Mouse (Mus musculus) skeletal muscle tissue, adult 2 months (tissue): ENCODE results near the gene Acad11.

Source experiments
- DNase-seq: peaks from one replicate; pipeline ENCODE4 v3.0.0-alpha.2; 2012; ENCODE audit warnings: low read depth, low spot score

The Acad11 gene

DNA sequence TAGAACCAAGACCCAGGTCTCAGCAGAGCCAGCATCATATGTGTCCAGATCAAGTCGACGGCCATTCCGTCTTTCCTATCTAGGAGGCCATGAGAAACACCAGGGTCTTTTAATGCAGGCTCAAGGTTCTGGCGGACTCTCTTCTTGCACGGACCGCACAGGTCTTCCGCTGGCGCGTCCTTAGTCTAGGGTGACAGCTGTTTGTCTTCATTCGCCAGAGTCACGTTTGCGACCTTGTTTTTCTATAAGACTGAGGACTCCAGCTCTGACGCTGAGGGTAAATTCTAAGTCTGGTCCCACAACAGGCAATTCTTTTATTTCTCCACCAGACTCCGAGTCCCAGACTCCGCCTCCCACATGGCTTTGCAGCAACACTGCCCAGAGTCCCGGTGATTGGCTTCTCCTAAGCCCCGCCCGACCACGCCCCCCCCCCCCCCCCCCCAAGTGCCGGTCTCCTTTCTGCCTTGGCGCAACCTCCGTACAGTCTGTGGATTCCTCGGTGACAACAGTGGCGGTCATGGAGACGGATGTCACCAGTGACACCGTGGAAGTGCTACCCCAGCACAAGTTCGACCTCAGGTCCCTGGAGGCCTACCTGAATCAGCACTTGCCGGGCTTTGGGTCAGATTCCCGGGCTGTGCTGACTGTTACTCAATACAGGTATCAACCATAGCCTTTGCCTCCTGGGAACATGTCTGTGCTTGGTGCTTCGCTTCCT is at the start of gene Acad11:
TSS of gene Acad11 (plus strand) at position 134 of the 718 bp plus-strand sequence.
- DNase-seq, result peak; percentile 78

DNA sequence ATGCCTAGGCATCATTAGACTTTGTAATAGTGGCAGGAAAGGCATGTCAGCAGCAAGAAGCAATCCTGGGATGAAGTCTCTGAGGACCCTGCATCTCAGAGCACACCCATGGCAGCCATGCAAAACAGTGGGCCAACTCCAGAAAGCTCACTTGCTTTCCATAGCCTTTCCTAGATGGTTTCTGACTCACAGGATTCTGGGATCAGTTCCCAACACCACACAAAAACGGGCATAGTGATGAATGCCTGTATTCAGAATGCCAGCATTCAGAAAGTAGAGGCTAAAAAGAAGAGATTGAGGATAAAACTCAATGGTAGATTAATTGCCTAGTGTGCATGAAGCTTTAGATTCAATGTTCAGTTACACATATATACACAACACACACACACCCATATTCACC is 48.7 kb upstream of the Acad11 start:
- DNase-seq, result no peak

DNA sequence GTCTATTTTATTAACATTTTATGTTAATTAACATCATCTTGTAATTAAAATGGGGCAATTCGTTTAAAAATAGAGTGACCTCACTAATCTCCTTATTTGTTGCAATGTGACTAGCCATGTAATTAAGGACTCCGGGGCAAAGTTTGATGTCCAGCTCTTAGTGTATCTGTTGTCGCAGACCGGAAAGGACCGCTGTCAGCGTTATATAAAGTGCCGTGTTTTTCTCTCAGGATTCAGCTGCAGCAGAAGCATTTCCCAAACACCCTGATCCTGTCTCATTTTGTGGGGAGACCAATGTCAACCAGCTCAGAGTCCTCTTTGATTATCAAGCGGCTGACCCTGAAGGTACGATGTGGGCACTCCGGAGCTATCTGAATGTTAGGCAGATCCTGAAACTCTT is 42.2 kb upstream of the Acad11 start:
- DNase-seq, result no peak

DNA sequence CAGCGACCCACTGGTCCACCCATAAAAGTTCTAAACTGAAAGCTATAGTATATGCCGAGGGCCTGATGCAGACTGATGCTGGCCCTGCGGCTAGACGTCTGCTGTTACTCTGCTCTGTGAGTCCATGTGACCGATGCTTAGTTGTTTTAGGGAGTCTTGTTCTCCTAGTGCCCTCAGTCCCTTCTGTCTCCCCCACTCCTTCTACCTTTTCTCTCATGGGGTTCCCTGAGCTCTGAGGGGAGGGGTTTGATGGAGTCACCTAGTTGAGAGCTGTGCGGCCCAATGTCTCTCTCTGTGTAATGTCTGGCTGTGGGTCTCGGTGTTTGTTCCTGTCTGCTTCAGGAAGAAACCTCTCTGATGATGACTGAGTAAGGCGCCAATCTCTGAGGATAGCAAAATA is 36.0 kb upstream of the Acad11 start:
- DNase-seq, result no peak

DNA sequence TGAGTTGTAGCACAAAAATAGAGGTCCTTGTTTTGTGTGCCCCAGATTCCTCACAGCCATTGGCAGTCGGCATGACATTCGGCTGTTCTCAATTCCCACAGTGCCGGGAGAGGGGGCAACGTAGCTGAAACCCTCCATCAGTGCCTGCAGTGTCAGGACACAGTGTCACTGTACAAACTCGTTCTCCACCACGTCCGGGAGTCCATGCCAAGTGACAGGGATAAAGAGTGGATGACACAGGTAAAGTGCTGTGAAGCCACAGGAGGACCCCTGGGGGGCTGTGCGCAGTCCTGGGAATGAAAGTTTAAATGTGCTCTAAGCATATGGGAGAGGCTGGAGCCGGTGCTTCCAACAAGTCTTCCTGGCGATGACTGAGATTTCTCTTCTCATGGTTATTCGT is 33.3 kb upstream of the Acad11 start:
- no peak for DNase-seq

- DNase-seq, result no peak
Measured at GRCm38 (mm10) chr9:104034231-104034630, 28.9 kb upstream of the Acad11 start.

DNA sequence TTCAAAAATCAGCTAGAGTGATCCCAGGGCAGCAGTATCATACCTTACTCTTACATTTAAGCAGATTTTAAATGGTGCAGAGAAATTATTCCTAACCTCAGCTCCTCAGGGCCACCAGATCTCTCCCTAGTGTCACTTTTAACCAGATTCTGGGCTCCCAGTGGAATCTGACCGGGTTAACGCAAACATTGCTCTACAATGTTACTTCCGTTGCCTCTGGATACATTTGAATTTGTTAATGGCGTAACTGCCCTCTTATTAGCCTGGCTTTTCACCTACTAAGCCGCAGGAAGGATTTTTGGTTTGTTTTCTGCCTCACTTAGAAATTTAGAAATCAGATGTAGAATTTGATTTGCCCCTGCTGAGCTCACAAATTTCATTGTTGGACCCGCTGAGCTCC is 28.5 kb upstream of the Acad11 start:
- no peak for DNase-seq

GRCm38 (mm10) chr9:104035261-104036015 is 27.7 kb upstream of the Acad11 start:
- peak; percentile 28 for DNase-seq

- no peak for DNase-seq
Measured at GRCm38 (mm10) chr9:104038266-104038665, 24.9 kb upstream of the Acad11 start.

- DNase-seq, result no peak
Measured at GRCm38 (mm10) chr9:104039031-104039695, 24.0 kb upstream of the Acad11 start.

GRCm38 (mm10) chr9:104039742-104040141 is 23.4 kb upstream of the Acad11 start:
- no peak for DNase-seq

DNA sequence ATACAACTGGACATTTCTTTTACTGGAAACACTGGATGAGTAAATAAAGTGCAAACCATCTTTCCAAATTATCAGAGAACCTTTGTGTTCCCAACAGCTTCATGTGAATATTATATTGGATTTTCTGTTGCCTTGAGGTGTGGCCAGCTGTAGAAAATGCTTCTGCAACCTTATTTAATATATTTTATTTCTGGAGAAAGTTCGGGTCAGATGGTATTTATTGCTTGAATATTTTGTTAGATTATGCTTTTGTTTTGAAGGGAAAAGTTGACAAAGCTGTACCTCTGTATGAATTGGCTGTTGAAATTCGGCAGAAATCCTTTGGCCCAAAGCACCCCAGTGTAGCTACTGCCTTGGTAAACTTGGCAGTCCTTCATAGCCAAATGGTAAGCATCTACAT is 22.8 kb upstream of the Acad11 start, which contains the start of gene Gm28305:
TSS of gene Gm28305 (plus strand) at position 301 of the 400 bp plus-strand sequence.
- DNase-seq, result no peak

GRCm38 (mm10) chr9:104043676-104044075 is 19.5 kb upstream of the Acad11 start:
- DNase-seq, result no peak

DNA sequence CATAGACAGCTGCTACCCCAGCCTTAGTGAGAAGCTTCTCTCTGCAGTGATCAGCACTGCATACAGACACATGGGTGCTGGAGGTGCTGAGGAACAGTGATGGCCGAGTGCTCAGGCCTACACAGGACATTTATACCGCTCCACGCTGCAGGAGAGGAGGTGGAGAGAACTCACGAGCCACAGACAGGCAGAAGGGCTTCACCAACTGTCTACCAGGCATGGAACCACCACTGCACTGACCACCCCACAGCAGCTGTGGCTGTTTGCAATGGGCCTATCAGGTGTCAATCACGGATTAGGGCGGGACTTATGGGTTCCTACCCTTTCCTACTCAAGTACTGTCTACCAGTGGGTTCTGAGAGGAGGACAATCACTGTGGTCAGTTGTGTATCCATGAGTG is 12.1 kb upstream of the Acad11 start:
- DNase-seq, result no peak

DNA sequence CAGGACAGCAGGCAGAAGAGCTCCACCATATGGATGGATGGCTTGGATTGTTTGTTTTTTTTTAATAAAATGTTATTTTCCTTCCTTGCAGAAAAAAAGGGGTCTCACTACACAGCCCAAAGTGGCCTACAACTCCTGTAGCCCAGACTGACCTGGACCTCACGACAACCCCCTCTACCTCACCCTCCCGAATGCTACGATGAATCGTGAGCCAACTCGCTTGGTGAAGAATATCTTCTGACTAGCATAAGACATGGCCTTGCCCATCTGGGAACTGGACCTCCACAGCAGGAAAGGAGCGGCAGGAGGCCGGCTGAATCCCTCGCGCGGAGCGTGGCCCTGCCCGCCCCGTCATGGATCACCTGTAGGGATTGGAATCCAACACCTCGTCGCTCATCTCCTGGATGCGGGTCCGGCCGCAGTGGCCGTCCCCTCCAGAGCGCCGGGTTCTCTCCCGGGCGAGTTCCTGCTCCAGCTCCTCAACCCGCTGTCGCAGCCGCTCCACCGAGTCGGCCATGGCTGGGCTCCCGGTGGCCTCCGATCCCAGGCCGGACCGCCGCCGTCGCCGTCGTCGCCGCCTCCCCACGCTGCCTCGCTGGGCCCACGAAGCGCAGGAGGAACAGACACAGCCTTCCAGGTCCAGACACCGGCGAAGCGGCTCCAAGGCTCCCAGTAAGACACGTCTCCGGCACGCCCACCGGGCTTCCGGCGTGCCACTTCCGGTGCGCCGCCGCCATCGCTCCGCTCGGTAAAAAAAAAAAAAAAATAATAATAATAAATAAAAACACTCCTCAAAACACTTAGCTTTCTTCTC is 540 bp upstream of the Acad11 start, which contains the start of gene Uba5:
TSS of gene Uba5 (minus strand) at position 705 of the 814 bp plus-strand sequence.
- DNase-seq, result peak; percentile 54

GRCm38 (mm10) chr9:104064571-104064970 is 1.4 kb downstream of the Acad11 start:
- no peak for DNase-seq

DNA sequence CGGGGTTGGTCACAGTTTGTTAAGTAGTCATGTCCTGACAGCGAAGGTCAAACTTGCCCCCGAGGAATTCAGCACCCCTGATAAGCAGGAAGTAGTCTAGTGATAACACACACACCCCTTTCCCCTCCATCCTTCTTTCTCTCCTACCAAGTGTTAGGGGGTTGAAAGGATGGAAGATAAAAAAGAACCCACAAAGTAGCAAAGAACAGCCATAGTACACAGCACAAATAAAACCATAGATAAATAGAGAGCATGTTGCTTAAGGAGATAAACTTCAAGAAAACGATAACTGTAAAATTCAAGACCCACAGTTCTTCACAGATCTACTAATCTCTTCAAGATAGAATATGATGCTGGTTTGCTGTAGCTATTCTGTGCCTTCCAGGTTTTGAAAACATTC is 7.1 kb downstream of the Acad11 start:
- DNase-seq, result no peak

GRCm38 (mm10) chr9:104070863-104071604 is 7.9 kb downstream of the Acad11 start:
- no peak for DNase-seq

GRCm38 (mm10) chr9:104075808-104076207 is 12.6 kb downstream of the Acad11 start:
- no peak for DNase-seq

DNA sequence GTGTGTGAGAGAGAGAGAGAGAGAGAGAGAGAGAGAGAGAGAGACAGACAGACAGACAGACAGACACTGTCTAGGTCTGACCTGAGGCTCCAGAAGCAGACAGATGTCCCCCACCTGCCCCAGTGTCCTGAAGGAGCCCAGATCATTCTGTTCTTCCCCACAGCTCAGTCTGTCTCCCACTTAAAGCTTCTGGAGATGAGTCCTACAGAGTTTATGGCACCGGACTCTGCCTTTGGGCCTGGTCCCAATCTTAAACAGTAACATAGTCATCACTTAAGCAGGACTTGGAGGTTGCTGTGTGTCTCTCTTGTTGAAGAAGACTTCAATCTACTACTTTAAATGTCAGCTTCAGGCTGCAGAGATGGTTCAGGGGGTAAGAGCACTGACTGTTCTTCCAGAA is 15.6 kb downstream of the Acad11 start:
- no peak for DNase-seq

GRCm38 (mm10) chr9:104079379-104079778 is 16.2 kb downstream of the Acad11 start:
- DNase-seq, result no peak
